Mouse (Mus musculus): ENCODE data around the gene Hdac4. TPM values are rescaled to one million over a fixed set of nuclear protein-coding genes. Genes with fewer than 3 reads are reported as not detected.

The Hdac4 gene
- total RNA-seq, 2 experiments from 2014 or later: 37.2 to 39.9 TPM

DNA sequence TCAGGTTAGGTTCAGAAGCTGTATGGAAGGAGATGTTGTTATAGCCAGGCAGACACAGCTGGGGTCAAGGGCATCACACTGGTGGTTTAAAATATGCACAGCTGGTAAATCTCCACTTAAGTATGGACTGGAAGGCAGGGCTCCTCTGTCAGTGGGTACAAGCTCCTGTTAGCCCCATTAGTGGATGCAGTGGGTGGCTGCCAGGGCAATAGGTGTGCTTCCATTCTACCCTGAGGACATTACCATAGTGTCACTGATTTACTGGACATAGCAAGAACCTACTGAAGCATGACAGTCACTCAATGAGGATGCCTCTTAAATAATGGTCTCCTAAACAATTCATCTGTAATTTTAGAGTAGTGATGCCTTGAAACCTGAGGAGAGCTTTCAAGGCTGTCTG is 203.9 kb downstream of the Hdac4 start:
- intact Hi-C loops (cut with DNase I): no loop called here

DNA sequence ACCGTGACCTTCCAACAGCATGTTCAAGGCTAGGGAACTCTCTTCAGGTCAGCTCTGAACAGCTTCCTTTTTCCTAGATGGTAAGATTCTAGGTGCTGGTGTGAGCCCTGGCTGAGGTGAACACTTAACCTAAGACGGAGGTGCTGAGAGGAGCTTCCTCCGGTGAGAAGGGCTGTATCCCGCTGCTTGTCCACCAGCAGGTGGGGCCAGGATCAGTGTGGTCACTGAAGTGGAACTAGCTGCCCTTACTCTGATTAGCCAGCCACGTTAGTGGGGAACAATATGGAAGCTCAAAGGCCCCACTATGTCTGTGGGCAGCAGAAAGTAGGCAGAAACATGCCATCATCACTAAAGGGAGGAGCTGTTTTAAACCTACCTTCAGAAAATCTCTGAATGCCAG is 204.6 kb downstream of the Hdac4 start:
- no peak for DNase-seq
- intact Hi-C loops (cut with DNase I): no loop called here

More for the DNA sequence above, 203.9 kb downstream of the Hdac4 start:
- no peak for DNase-seq

DNA sequence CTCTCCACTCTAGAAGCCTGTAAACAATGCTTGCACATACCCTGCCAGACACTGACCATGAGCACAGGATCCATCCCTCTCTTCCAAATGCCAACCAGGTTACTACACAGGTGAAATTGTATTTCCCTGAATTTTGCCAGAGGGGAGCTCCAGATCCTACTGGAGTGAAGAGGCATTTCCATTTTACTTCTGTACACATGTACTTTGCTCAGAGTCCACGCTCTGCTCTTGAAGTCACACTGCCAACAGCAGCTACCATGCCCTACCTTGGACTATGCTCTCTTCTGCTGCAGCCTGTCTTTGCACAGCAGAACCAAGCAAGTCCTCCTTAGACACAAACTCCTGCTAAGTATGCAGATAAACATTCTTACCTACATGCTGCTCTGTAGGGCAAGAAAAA is 206.6 kb downstream of the Hdac4 start:
- DNase-seq: no peak
- intact Hi-C loops (cut with DNase I): no loop called here

DNA sequence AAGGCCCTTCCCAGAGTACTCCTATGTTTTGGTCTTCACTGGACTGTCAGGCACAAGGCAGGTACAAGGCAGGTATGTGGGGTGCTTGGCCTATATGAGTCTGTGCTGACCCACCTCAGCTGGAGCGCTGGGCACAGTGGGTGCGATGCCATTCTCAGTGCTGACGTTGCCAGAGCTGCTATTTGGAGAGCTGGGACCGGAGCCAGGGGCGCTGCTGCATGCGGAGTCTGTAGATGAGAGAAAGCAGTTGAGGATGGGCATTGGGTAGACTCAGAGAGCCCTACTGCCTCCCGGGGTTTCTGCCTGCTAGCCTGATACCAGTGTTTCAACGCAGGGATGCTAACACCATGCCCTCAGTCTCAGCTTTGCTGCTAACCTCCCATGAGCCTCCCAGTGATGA is 208.1 kb downstream of the Hdac4 start:
- intact Hi-C loops (cut with DNase I): no loop called here
- DNase-seq: peak; percentile 60 to 76

DNA sequence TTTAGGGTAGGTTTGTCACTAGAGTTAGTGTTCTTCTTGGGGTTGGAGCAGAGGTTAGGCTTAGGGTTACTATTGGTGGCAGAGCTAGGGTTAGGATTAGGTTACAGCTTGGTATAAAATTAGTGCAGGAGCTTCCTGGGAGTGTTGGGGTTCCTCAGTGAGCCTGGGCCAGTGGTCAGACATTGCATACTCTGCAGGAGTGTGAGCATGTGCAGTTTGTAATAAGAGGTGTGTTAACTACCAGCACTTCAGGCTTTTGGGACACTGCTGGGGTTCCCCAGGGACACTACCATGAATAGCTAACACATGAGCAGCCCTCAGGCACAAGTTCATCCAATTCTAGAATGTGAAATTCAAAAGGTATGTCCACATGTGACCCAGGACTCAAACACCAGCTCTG is 209.7 kb downstream of the Hdac4 start:
- intact Hi-C loops (cut with DNase I): no loop called here
- DNase-seq: no peak

DNA sequence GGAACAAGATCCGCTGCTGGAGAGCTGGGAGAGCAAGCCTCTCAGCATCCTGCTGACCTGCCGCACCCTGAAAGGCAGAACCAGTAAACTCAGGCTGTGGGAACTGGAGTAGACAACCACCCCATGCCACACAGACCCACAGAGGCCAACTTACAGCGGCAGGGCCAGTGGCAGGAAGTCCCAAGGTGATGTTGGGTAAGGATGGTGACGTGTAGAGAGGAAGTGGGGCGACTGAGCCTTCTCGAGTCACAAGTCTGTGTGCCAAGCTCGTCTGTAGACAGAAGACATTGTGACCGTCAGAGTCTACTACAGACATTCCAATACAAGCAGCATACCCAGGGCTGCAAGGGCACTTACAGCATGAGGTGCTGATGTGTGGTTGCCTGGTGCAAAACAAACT is 211.0 kb downstream of the Hdac4 start:
- no peak for DNase-seq
- intact Hi-C loops (cut with DNase I): no loop called here

DNA sequence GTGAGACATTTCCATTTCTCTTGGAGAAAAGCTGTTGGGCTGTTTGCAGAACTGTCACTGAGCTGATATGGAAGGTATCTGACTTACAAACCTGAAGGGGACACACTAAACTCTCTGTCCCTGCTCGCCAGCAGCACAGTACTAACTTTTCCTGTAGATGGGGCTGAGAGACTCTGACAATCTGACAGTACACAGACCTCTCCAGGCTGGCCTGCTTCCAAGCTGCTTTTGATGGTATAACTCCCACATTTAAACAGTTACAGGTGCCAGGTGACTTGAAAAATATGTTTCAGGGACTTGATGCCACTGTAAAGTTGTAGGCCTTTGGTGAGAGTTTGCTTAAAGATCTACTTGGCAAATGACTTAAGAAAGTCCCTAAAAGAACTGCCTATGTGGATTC is 214.1 kb downstream of the Hdac4 start:
- peak in 1 of 2 experiments; percentile 40 for DNase-seq
- intact Hi-C loops (cut with DNase I): no loop called here

DNA sequence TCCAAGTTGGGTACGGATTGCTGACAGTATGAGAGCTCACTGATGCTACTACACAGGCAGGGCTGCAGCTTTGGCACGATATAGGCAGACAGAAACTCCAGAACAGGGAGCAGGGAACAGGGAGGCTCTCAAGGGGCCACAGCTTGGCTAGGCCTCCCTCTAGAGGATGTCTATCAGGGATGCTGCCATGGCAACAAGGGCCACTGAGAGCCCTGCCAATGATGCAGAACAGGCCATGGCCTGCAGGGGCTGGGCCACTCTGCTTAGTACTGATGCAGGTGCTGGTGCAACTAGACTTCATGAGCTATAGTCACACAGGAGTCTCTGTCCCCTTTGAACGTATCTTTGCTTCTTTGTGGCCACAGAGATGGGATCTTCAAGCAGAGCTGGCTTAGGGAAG is 217.1 kb downstream of the Hdac4 start:
- peak; percentile 39 to 64 for DNase-seq
- intact Hi-C loops (cut with DNase I): loop anchor here (5.0 kb wide), 1 partner anchor 199 kb away; no protein-coding TSS in a partner anchor

DNA sequence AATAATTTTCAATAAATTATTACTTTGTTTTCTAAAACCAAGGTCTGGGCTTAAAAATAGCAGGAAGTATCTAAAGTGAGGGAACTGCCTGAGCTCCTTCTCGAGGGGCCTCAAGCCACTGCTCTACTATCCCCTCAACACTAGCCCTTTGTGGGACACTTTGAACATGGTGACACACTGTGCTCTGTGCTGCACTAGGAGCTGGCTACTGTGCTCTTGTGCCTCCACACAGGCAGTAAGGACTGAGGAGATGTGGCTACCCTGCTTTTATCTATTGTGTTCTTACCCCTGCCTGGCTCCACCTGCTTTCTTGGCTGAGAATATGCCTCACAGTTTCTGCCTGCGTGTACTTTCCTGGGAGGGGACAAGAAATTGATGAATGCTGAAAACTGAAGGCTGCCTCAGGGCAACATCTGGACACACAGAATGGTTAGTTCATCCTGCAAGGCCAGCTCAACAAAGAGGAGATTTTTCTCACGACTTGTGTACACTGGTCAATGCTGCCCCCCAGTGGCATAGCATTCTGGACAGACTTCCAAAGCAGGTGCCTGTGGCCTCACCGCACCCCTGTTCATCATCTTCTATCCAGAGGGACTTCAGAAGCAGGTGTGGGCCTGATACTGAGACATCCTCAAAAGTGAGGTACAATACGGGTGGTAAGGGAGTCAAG is 226.7 kb downstream of the Hdac4 start:
- intact Hi-C loops (cut with DNase I): loop anchor here (5.0 kb wide), 1 partner anchor 57 kb away; no protein-coding TSS in a partner anchor
- peak; percentile 65 to 73 for DNase-seq

DNA sequence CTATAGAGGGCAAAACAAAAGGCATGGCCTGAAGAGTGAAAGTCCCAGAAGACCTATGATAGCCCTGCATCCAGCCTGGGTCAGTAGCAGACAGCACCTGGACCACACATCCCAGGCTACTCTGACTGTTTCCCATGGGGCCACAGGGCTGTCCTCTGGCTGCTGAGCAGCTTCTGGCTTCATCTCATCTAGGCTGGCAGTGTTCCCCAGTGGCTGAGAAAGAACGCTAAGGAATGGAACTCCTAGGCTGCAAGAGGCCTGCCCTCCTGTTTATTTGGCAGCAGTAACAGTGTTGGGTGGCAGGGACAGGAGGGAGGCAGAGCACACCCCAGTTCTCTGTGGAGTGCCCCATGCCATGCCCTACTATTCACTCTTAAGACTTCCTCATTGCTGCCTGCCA is 228.5 kb downstream of the Hdac4 start:
- intact Hi-C loops (cut with DNase I): loop anchor here (5.0 kb wide), 1 partner anchor 55 kb away; no protein-coding TSS in a partner anchor
- peak; percentile 43 to 45 for DNase-seq

DNA sequence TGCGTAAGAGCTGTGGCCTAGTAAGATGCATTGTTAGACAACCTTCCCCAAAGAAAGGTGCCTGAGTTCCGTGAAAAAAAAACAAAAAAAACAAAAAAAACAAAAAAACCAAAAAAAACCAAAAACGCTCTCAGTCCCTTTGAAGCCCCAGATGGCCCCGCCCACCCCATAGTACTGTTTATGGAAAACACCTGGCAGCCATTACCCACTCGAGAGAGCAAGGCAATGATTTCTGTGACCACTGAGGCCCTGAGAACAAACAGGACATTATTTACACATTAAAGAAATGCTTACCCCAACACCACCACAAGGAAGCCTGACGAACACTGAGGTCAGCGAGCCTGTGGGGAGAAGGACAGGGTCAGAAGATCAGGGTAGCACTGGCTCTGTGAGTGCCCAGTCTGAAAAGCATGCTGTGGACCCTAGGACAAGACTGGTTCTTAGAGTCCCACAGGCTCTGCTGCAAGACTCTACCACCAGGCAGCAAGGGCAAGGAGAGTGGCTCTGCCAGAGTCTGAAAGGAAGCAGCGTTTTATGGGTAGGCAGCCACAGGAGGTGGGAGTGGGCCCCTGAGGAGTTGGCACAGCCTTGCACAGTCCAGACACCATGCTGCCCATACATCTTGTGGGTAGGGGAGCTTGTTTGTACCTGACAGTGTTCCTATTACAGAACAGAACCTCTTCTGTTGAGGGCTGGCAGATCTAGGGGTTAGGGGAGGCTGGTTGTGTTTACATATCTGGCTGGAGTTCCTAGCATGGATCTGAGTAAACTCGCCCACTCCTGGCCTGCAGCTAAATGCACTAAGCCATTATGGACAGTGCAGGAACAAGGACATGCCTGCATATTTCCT is 230.8 kb downstream of the Hdac4 start:
- intact Hi-C loops (cut with DNase I): loop anchor here (5.0 kb wide), 2 partner anchors 52 to 648 kb away; no protein-coding TSS in a partner anchor
- DNase-seq: no peak

DNA sequence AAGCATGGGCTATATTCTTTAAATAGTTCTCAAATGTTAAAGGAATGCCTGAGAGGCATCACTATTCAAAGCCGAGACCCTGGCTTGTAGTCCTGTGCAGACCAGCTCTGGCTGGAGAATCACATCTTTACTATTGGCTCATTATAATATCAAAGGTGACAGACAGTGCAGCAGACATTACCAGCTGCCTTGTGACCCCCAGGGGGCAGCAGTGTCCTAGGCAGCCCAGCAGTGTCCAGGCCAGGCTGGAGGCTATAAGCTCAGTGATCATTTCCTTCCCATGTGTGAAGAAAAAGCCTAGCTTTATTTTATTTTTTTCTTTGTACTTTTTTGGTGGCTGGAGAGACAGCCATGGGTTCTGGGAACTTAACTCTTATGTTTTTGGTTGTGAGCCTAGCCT is 233.2 kb downstream of the Hdac4 start:
- intact Hi-C loops (cut with DNase I): loop anchor here (1.0 to 5.0 kb wide), 3 partner anchors 398 to 650 kb away; no protein-coding TSS in a partner anchor
- peak; percentile 71 to 79 for DNase-seq

DNA sequence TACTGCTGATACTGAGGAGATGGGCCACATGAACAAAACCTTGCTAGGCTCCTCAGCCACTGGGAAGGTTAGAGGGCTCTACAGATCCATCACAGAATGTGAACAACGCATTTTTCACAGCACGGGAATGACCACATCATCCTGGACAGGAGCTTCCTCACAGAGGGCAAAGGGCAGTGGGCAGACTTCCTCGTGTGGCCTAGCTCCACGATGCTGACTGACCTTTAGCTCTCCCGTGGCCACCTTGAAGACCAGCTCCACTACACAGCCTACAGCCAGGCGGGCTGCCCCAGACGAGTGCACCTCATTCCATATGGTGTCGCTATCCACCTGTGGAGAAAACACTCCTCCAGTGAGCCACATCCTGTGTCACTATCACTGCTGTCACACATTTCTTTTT is 234.3 kb downstream of the Hdac4 start:
- DNase-seq: no peak
- intact Hi-C loops (cut with DNase I): loop anchor here (5.0 kb wide), 1 partner anchor 651 kb away; no protein-coding TSS in a partner anchor

DNA sequence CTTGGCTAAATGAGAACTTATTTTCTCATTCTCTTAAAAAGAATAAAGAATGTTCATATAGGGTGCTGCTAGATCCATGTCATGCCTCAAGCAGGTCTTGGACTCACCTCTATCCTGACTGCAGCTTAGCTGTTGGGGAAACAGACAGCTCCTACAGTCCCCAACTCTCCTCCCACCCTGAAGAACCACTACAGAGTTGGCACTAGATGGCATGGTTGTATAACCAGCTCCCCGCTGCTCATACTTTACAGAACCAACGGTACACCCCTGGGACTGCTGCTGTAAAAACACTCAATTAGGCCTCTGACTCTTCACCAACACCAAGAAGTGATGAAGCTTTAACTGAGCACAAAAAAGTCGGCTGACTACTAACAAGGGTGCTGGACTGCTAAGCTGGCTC is 235.6 kb downstream of the Hdac4 start:
- DNase-seq: no peak
- intact Hi-C loops (cut with DNase I): loop anchor here (5.0 kb wide), 1 partner anchor 652 kb away; no protein-coding TSS in a partner anchor

DNA sequence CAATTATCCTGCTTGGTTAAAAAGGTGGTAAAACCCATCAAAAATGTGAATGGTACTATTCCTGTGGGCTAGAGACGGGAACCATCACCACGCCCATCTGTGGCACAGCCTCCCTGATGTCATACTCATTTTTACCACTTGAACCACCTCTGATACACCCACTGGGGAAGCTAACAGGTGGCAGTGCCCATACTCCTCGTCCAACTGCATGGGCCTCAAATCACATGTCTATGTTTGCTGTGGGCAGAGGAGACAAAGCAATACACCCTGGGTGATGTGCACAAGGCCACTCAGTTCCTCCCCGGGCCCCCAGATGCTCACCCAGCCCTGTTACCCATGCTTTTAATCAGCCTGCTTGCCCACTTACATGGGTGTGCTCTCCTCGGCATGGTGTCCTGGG is 236.5 kb downstream of the Hdac4 start:
- DNase-seq: no peak
- intact Hi-C loops (cut with DNase I): no loop called here

DNA sequence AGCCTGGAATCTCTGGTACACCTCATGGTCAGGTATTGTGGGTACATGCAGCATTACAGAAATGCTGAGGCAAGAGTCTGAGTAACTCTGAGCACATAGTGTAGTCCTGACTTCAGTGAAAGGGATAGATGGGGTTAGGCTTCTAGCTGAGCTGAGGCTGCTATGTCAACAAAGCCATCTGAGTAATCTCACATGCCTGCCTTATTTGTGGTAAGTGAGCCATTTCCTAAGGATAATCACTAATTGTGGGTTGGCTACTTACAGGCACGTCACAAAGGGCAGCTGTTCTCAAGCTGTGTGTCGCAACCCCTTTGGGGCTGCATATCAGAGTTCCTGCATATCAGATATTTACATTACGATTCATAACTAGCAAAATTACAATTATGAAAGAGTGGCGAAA is 239.3 kb downstream of the Hdac4 start:
- intact Hi-C loops (cut with DNase I): no loop called here
- no peak for DNase-seq

DNA sequence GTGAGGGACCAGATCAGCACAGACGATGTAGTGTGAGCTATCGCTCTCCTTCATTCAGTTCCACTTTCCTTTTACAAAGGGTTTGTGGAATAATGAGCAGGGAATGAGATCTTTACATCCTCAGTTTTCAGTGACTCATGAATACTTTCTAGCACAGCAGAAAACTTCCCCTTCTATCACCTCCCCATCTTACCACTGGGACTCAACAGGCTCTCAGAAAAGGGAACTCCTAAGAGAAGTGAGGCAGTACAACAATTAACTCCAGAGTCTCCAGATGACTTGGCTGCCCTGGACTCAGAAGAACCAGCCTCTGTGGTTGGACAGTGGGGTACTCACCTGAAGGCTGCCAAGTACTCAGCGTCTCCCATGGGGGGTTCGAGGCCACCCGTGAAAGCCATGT is 240.5 kb downstream of the Hdac4 start:
- DNase-seq: no peak
- intact Hi-C loops (cut with DNase I): no loop called here

DNA sequence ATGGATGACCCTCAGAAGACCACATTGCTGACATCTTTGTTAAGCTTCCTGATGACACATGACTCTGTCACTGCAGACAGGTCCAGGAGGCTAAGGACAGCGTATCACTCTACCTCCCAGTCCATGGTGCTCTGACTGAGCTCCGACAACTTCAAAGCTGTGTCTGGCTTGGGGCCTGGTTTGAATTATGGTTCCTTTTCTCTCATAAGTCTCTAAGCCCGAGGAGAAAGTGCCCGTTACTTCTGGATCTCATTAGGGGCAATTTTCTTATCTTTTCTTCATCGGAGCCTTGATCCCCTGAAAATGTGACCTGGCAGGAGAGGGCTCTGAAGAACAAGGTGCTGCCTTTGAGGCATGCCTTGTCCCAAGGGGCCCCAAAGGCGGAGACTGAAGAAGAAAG is 242.6 kb downstream of the Hdac4 start:
- intact Hi-C loops (cut with DNase I): no loop called here

DNA sequence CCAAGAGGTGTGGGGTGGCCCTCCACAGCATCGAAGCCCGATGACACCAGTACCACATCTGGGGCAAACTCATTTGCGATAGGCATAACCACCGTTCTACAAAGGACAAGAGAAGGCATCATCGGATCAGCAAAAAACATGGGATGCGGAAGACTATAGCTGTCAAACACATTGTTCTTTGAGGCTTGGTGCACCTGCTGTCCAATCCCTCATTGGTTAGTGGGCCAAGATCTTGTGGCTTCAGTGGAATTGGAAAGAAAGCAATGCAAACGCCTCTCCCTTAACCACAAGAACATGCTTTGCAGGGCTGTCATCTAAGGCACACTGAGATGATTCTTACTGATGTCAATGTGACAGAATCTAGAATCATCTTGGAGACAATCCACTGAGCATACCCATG is 248.1 kb downstream of the Hdac4 start:
- intact Hi-C loops (cut with DNase I): no loop called here

More for the DNA sequence above, 242.6 kb downstream of the Hdac4 start:
- no peak for DNase-seq

DNA sequence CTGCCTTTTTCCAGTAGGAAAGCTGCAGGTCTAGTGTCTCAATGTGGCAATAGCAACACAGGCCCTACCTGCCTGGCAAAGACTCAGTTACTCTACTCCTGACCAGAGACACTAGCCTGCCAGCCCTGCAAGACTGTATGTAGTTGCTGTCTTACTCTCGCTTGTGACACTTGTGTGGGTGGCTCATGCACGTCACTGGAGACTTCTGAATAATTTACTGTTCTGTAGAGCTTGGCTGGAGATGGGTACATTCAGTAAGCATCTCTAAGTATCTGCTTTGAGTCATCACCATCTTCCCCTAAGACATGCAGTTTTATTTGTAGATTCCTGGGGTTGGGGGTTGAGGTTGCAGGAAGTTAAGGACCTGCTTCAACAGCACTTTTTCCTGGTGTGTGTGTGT is 252.9 kb downstream of the Hdac4 start:
- no peak for DNase-seq
- intact Hi-C loops (cut with DNase I): loop anchor here (2.0 kb wide), 1 partner anchor 28 kb away; no protein-coding TSS in a partner anchor

More for the DNA sequence above, 248.1 kb downstream of the Hdac4 start:
- no peak for DNase-seq

DNA sequence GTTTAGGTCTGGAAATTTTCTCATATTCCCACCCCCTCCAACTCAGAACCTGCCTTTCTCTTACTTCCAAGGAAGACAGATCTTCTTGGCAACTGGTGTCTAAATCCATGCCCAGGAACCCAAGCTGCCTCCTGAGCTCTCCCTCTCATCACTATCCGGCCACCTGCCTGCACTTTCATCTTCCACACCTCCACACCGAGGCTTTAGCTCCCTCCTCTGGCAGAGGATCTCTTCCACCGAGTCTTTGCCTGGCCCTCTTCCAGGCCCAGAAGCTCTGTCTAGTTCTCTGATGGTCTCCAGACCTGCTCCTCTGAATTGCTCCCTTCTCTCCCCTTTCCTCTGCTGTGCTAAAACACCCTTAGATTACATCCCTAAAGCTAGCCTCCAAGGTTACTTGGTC is 253.5 kb downstream of the Hdac4 start:
- intact Hi-C loops (cut with DNase I): loop anchor here (2.0 kb wide), 1 partner anchor 27 kb away; no protein-coding TSS in a partner anchor
- DNase-seq: no peak

Data from heart, postnatal 10 days (tissue).